Mouse (Mus musculus): ENCODE measurements at regions not wholly inside any gene's neighbourhood (a gene's known extent, or its start where the extent isn't known, plus 50 kb on each side); places are given as distances from the start of the nearest gene placed in this dataset.

DNA sequence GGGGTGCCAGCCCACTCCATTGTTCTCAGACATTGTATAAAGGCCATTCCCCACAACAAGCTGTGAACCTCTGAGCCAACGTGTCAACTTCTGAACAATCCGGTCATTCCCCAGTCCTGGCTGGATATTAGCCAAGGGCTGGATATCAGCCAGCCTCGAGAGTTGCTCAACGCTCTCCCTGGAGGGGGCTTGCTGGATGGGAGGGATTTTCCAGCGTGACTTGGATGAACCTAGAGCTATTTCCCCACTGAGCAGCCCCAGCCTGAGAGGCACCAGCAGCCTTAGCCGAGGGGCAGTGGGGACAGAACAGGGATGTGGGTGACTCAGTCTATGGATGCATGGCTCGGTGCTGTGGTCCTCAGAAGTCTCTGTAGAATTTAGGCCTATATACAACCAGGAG, 51.0 kb upstream of the Wnt11 start:
- Histone ChIP-seq H3K27ac (ENCODE audit: low read depth, low read length) (peak overlapping the region; percentile 35; the same call in 1 of the 2 replicates), H3K4me2 (ENCODE audit: low read depth, low read length) (0 out of 2 replicates have a peak overlapping the region, but pooled peaks have one; percentile 6), H3K36me3 (ENCODE audit: control insufficient read depth, insufficient read depth, low read length) (no peaks in the 10 kb centered on the region), H3K9me3 (ENCODE audit: control insufficient read depth, low read length) (no peaks in the 10 kb centered on the region), H3K4me1 (ENCODE audit: control insufficient read depth, insufficient read depth, low read length) (peaks cover 13% of the 10 kb centered on the region; the same call in 1 of the 2 replicates), H3K4me3 (ENCODE audit: low read depth, low read length) (no peak overlapping the region), H3K9ac (replicated peaks; ENCODE audit: low read depth, low read length) (no peak overlapping the region), H3K27me3 (ENCODE audit: control insufficient read depth, insufficient read depth, low read length) (no peaks in the 10 kb centered on the region)
- 15% methylated on average over 7 of the region's 7 CpGs for WGBS
- peak; percentile 67; the same call in 1 of the 2 replicates for ATAC-seq (ENCODE audit: low read depth)

DNA sequence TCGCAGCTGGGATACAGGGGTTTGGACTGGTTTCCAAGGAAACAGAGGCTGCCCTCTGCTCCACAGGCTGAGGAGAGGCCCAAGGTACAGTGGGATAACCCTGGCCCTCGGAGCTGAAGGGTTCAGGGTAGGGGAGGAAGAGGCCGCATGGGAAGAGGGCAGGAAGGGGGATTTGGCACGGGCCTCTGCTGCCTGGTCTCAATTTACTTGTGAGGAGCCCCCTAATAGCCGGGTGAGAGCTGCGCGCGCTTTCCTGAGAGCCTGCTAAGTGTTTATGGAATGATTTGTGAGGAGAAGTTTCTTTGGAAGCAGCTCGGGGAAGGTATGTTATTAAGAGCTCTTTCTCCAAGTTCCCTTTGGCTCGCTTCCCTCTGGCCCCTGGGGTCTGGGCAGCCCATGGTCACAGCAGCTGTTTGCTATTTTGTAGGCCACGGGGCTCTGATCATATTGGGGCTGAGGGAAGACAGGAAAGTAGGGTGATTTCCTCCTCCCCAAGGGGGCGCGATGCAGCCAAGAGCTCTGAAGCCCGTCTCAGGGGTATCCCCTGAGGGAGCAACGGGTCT, 50.5 kb upstream of the Wnt11 start:
- no peak overlapping the region for H3K9ac ChIP-seq (replicated peaks; ENCODE audit: low read depth, low read length)

More for the DNA sequence above, 50.5 kb upstream of the Wnt11 start:
- H3K36me3 ChIP-seq (ENCODE audit: control insufficient read depth, insufficient read depth, low read length) = no peaks in the 10 kb centered on the region
- H3K4me3 ChIP-seq (ENCODE audit: low read depth, low read length) = no peak overlapping the region
- 0 out of 2 replicates have a peak overlapping the region, but pooled peaks have one; percentile 6 for H3K4me2 ChIP-seq (ENCODE audit: low read depth, low read length)
- no peaks in the 10 kb centered on the region for H3K27me3 ChIP-seq (ENCODE audit: control insufficient read depth, insufficient read depth, low read length)
- 38% methylated on average over 15 of the region's 15 CpGs for WGBS
- peak overlapping the region; percentile 35; the same call in 1 of the 2 replicates for H3K27ac ChIP-seq (ENCODE audit: low read depth, low read length)
- peaks cover 13% of the 10 kb centered on the region; the same call in 1 of the 2 replicates for H3K4me1 ChIP-seq (ENCODE audit: control insufficient read depth, insufficient read depth, low read length)
- no peaks in the 10 kb centered on the region for H3K9me3 ChIP-seq (ENCODE audit: control insufficient read depth, low read length)
- ATAC-seq (ENCODE audit: low read depth) = peak; percentile 70; the same call in 1 of the 2 replicates
